Mouse (Mus musculus): ENCODE results near the gene Tmem259. TPM values are rescaled to one million over a fixed set of nuclear protein-coding genes. Genes with fewer than 3 reads are reported as not detected.

Gene Tmem259
- total and polyA plus RNA-seq, 2 experiments, result 35.7 to 259 TPM

GRCm38 (mm10) chr10:80019471-80020131, 35.5 kb upstream of the Tmem259 start:
- no peak for TF ChIP-seq POLR2A (IDR thresholded peaks at IDR 0.05; ENCODE audit: extremely low read depth, insufficient read depth, low read length)
- no peak for TF ChIP-seq CTCF (IDR thresholded peaks at IDR 0.05; ENCODE audit: low read depth, low read length)
- H3K27me3 ChIP-seq (ENCODE audit: control insufficient read depth, insufficient read depth, low read length), result no peaks in the 10 kb centered on the region
- peak overlapping the region; percentile 14; the same call in 1 of the 2 replicates for H3K4me3 ChIP-seq (ENCODE audit: insufficient read depth, low read depth, low read length)
- H3K4me1 ChIP-seq (ENCODE audit: control insufficient read depth, insufficient read depth, low read length), result no peaks in the 10 kb centered on the region
- H3K9ac ChIP-seq (ENCODE audit: low read depth, low read length), result 0 out of 2 replicates have a peak overlapping the region, but pooled peaks have one; percentile 26
- 26% methylated on average over 20 of the region's 20 CpGs for WGBS
- DNase-seq (ENCODE audit: extremely low read depth, low read depth, low spot score), result no peak
- H3K36me3 ChIP-seq (ENCODE audit: control insufficient read depth, insufficient read depth, low read length), result no peaks in the 10 kb centered on the region
- H3K27ac ChIP-seq (replicated peaks; ENCODE audit: insufficient read depth, low read depth, low read length), result peak overlapping the region; percentile 39
- H3K79me2 ChIP-seq (ENCODE audit: control insufficient read depth, insufficient read depth, low read length), result no peaks in the 10 kb centered on the region

GRCm38 (mm10) chr10:80018739-80019297, 34.7 kb upstream of the Tmem259 start:
- peak overlapping the region; percentile 55 for H3K9ac ChIP-seq (ENCODE audit: low read depth, low read length)
- no peaks in the 10 kb centered on the region for H3K36me3 ChIP-seq (ENCODE audit: control insufficient read depth, insufficient read depth, low read length)
- WGBS, result 16% methylated on average over 15 of the region's 15 CpGs
- DNase-seq (ENCODE audit: extremely low read depth, low read depth, low spot score), result no peak
- H3K27ac ChIP-seq (replicated peaks; ENCODE audit: insufficient read depth, low read depth, low read length), result peak overlapping the region; percentile 75
- peak overlapping the region; percentile 34; the same call in 1 of the 2 replicates for H3K4me3 ChIP-seq (ENCODE audit: insufficient read depth, low read depth, low read length)
- H3K4me1 ChIP-seq (ENCODE audit: control insufficient read depth, insufficient read depth, low read length), result no peaks in the 10 kb centered on the region
- TF ChIP-seq POLR2A (IDR thresholded peaks at IDR 0.05; ENCODE audit: extremely low read depth, insufficient read depth, low read length) (no peak), CTCF (IDR thresholded peaks at IDR 0.05; ENCODE audit: low read depth, low read length) (no peak)
- H3K27me3 ChIP-seq (ENCODE audit: control insufficient read depth, insufficient read depth, low read length), result no peaks in the 10 kb centered on the region
- H3K79me2 ChIP-seq (ENCODE audit: control insufficient read depth, insufficient read depth, low read length), result no peaks in the 10 kb centered on the region

- TF ChIP-seq POLR2A (IDR thresholded peaks at IDR 0.05; ENCODE audit: extremely low read depth, insufficient read depth, low read length) (no peak), CTCF (IDR thresholded peaks at IDR 0.05; ENCODE audit: low read depth, low read length) (no peak)
- H3K27me3 ChIP-seq (ENCODE audit: control insufficient read depth, insufficient read depth, low read length), result no peaks in the 10 kb centered on the region
- H3K9ac ChIP-seq (ENCODE audit: low read depth, low read length), result peak overlapping the region; percentile 70
- H3K79me2 ChIP-seq (ENCODE audit: control insufficient read depth, insufficient read depth, low read length), result no peaks in the 10 kb centered on the region
- no peaks in the 10 kb centered on the region for H3K36me3 ChIP-seq (ENCODE audit: control insufficient read depth, insufficient read depth, low read length)
- DNase-seq (ENCODE audit: extremely low read depth, low read depth, low spot score), result no peak
- H3K4me3 ChIP-seq (ENCODE audit: insufficient read depth, low read depth, low read length), result peak overlapping the region; percentile 35
- WGBS, result 75% methylated on average over 14 of the region's 14 CpGs
- H3K27ac ChIP-seq (replicated peaks; ENCODE audit: insufficient read depth, low read depth, low read length), result peak overlapping the region; percentile 29
- H3K4me1 ChIP-seq (ENCODE audit: control insufficient read depth, insufficient read depth, low read length), result no peaks in the 10 kb centered on the region
These were observed 33.6 kb upstream of the Tmem259 start for GRCm38 (mm10) chr10:80017771-80018170.

- Histone ChIP-seq H3K4me3 (ENCODE audit: insufficient read depth, low read depth, low read length) (peak overlapping the region; percentile 59), H3K79me2 (ENCODE audit: control insufficient read depth, insufficient read depth, low read length) (no peaks in the 10 kb centered on the region), H3K27me3 (ENCODE audit: control insufficient read depth, insufficient read depth, low read length) (no peaks in the 10 kb centered on the region), H3K4me1 (ENCODE audit: control insufficient read depth, insufficient read depth, low read length) (no peaks in the 10 kb centered on the region), H3K9ac (ENCODE audit: low read depth, low read length) (peak overlapping the region; percentile 70), H3K27ac (replicated peaks; ENCODE audit: insufficient read depth, low read depth, low read length) (peak overlapping the region; percentile 29), H3K36me3 (ENCODE audit: control insufficient read depth, insufficient read depth, low read length) (no peaks in the 10 kb centered on the region)
- TF ChIP-seq CTCF (IDR thresholded peaks at IDR 0.05; ENCODE audit: low read depth, low read length) (no peak), POLR2A (IDR thresholded peaks at IDR 0.05; ENCODE audit: extremely low read depth, insufficient read depth, low read length) (no peak)
- WGBS, result 44% methylated on average over 3 of the region's 3 CpGs
- no peak for DNase-seq (ENCODE audit: extremely low read depth, low read depth, low spot score)
These were observed 33.2 kb upstream of the Tmem259 start for GRCm38 (mm10) chr10:80017361-80017760.

- no peaks in the 10 kb centered on the region for H3K79me2 ChIP-seq (ENCODE audit: control insufficient read depth, insufficient read depth, low read length)
- DNase-seq (ENCODE audit: extremely low read depth, low read depth, low spot score), result no peak
- TF ChIP-seq CTCF (IDR thresholded peaks at IDR 0.05; ENCODE audit: low read depth, low read length), result no peak
- no peak for TF ChIP-seq POLR2A (IDR thresholded peaks at IDR 0.05; ENCODE audit: extremely low read depth, insufficient read depth, low read length)
- no peaks in the 10 kb centered on the region for H3K27me3 ChIP-seq (ENCODE audit: control insufficient read depth, insufficient read depth, low read length)
- H3K9ac ChIP-seq (ENCODE audit: low read depth, low read length), result peak overlapping the region; percentile 66
- H3K27ac ChIP-seq (replicated peaks; ENCODE audit: insufficient read depth, low read depth, low read length), result peak overlapping the region; percentile 17
- peak overlapping the region; percentile 59 for H3K4me3 ChIP-seq (ENCODE audit: insufficient read depth, low read depth, low read length)
- H3K36me3 ChIP-seq (ENCODE audit: control insufficient read depth, insufficient read depth, low read length), result no peaks in the 10 kb centered on the region
- 76% methylated on average over 10 of the region's 10 CpGs for WGBS
- no peaks in the 10 kb centered on the region for H3K4me1 ChIP-seq (ENCODE audit: control insufficient read depth, insufficient read depth, low read length)
These were observed 32.8 kb upstream of the Tmem259 start for GRCm38 (mm10) chr10:80016931-80017330.

GRCm38 (mm10) chr10:80016511-80016910, 32.4 kb upstream of the Tmem259 start, which contains the start of gene Arhgap45:
Gene Arhgap45, plus strand, starts transcription at chr10:80016653.
- H3K4me1 ChIP-seq (ENCODE audit: control insufficient read depth, insufficient read depth, low read length), result no peaks in the 10 kb centered on the region
- TF ChIP-seq CTCF (IDR thresholded peaks at IDR 0.05; ENCODE audit: low read depth, low read length) (no peak), POLR2A (IDR thresholded peaks at IDR 0.05; ENCODE audit: extremely low read depth, insufficient read depth, low read length) (no peak)
- no peaks in the 10 kb centered on the region for H3K79me2 ChIP-seq (ENCODE audit: control insufficient read depth, insufficient read depth, low read length)
- no peaks in the 10 kb centered on the region for H3K27me3 ChIP-seq (ENCODE audit: control insufficient read depth, insufficient read depth, low read length)
- peak; percentile 21 for DNase-seq (ENCODE audit: extremely low read depth, low read depth, low spot score)
- peak within 1 kb of the TSS; percentile 66 for H3K9ac ChIP-seq (ENCODE audit: low read depth, low read length)
- H3K4me3 ChIP-seq (ENCODE audit: insufficient read depth, low read depth, low read length), result peak within 1 kb of the TSS; percentile 59
- peak within 1 kb of the TSS; percentile 17 for H3K27ac ChIP-seq (replicated peaks; ENCODE audit: insufficient read depth, low read depth, low read length)
- no peaks in the 10 kb centered on the region for H3K36me3 ChIP-seq (ENCODE audit: control insufficient read depth, insufficient read depth, low read length)
- WGBS, result 60% methylated on average over 11 of the region's 11 CpGs
